Mouse (Mus musculus): ENCODE measurements around the gene Rnf141. TPM values are rescaled to one million over a fixed set of nuclear protein-coding genes. Genes with fewer than 3 reads are reported as not detected.

Gene Rnf141
- total RNA-seq, 2 experiments from 2014 or later: 17.6 to 20.4 TPM

DNA sequence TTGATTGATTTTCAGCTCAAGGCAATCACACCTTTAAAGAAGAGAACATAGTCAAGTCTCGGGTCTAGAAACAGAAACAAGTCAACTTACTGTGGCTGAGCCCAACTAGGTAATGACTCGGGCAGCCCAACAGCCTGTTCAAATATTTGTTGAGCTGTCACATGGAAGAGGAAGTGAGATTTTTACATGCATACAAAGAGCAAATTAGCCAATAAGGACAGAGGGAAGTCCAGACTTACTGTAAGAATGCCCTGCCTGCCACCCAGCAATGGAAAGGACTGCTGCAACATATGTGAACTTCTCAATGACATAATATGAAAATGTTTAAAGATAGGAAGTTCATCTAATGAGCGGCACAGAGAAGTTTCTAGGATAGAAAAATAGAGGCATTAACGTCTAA, 3.9 kb downstream of the Rnf141 start:
- DNase-seq: no peak
- intact Hi-C loops (cut with DNase I): no loop called here

- intact Hi-C loops (cut with DNase I): no loop called here
- DNase-seq: no peak
Measured at GRCm38 (mm10) chr7:110834522-110834921, 9.7 kb downstream of the Rnf141 start.

GRCm38 (mm10) chr7:110834018-110834417, 10.2 kb downstream of the Rnf141 start:
- intact Hi-C loops (cut with DNase I): no loop called here
- DNase-seq: no peak

GRCm38 (mm10) chr7:110833024-110833423, 11.2 kb downstream of the Rnf141 start:
- intact Hi-C loops (cut with DNase I): no loop called here
- no peak for DNase-seq

DNA sequence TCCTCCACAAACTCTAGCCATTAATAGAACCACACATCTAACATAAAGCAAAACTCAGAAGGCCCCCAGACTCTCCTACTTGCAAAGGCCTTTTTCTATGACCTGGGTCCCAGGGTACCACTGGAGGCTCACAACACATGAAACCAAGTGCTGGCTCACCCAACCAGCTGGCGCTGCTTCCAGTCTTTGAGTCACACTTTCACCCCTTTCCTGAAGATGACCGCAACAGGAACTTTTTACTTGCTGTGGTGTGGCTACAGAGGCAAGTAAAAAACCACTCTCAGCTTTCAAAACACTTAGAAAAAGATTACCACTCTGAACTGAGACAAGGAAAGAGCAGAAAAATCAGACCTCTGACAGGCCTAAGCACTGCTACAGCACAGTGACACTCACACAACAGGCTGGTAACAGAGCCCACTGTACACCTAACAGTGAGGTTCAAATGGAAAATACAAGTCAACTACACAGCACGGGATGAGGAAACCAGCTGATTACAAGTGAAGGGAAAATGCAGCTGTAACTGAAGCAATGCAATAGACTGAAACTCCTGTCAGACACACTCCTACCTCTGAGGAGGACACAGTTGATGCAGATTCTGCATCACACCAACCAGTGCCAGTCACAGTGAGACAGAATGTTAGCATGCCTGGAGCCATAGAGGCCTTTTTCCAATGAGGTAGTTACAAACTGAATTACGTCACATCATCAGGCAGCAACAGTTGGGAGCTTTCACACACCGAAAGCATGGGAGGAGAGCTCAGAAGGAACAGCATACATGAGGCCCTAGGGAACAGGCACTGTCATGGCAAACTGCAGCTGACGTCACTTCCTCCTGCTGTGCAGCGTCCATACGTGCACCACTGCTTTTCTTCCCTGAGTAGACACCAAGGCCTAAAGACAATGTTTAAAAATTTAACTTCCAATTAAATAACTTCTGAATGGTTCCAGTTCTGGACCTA, 20.0 kb downstream of the Rnf141 start:
- DNase-seq: no peak
- intact Hi-C loops (cut with DNase I): no loop called here

DNA sequence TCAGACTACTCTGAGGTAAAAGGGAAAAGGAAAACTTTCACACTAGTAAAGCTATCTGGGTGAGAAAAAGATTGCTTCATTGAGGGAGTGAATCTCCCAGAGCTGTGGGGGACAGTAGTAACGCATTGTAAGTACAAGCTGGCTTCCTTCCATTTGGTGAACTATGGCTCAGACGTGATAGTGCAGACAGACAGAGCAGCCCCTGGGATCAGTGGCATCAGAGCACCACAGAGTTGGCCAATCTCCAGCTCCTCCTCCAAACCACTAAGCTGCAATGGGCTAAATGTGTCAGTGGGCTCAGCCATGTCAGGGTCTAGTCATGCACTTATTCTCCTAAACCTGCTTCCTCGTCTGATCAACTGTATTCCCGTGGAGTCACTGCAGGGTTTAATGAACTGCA, 20.7 kb downstream of the Rnf141 start:
- no peak for DNase-seq
- intact Hi-C loops (cut with DNase I): no loop called here

DNA sequence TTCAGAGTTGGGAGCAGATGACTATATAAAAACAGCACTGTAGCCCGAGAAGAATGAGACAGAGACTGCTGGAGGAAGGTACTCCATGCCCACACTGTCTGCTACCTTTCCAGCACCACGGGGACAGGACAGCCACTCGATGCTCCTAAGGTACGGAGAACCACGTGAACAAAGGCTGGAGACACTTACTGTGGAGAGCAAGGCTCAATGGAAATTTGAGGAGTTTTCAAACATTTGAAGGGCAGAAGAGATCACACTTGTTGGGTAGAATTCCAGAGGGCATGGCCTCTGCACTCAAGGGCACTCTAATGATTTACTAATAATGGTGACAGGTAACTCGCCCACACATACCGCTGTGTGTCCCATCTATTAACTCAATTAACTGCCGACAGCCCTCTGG, 21.2 kb downstream of the Rnf141 start:
- no peak for DNase-seq
- intact Hi-C loops (cut with DNase I): no loop called here

- DNase-seq: no peak
Measured at GRCm38 (mm10) chr7:110822055-110822454, 22.2 kb downstream of the Rnf141 start.

GRCm38 (mm10) chr7:110821653-110822052, 22.6 kb downstream of the Rnf141 start:
- intact Hi-C loops (cut with DNase I): no loop called here
- DNase-seq: peak in 1 of 2 experiments; percentile 58

More at GRCm38 (mm10) chr7:110822055-110822454, 22.2 kb downstream of the Rnf141 start:
- intact Hi-C loops (cut with DNase I): no loop called here

DNA sequence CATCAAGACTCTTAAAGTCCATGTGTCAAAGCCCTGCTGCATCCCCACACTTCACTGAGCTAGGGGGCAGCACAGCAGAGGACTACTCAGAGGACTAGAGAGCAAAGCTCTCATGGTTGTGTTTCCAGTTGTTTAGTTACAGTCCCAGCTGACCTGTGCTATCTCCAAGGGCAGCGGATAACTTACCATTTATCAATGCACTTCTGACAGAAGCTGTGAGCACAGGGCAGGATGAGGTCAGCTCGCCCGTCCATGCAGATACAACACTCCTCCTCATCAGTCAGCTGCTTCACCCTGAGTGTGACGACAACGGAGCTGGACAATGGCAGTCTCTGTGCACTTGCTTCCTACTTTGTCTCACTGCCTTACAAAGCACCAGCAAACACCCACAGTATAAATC, 23.2 kb downstream of the Rnf141 start:
- intact Hi-C loops (cut with DNase I): no loop called here
- no peak for DNase-seq

DNA sequence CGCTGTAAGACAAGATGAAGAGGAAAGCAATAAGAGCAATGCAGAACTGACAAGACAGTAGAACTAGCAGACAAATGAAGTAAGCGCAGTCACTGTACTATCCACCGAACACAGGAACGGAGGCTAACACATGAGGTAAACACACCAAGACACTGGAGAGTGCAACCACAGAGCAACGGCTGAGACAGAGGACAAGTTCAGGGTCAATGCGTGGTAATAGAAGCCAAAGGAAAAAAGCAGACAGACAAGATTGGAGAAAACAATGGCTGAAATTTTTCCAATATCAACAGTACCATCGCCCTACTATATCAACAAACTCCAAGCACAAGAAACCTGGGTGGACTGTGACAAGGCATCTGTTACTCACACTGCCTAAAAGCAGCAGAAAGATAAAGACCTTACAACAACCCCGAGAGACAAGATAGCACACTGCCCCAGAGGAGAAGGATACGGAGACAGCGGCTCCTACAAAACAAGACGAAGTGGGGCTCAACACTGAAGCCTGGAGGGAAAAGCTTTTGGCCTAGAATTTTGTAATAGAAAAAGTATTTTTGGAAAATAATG, 25.4 kb downstream of the Rnf141 start:
- intact Hi-C loops (cut with DNase I): loop anchor here (5.0 kb wide), 2 partner anchors 108 to 128 kb away; no protein-coding TSS in a partner anchor
- DNase-seq: no peak

GRCm38 (mm10) chr7:110818206-110818605, 26.1 kb downstream of the Rnf141 start:
- peak in 1 of 2 experiments; percentile 60 for DNase-seq
- intact Hi-C loops (cut with DNase I): loop anchor here (5.0 kb wide), 2 partner anchors 109 to 129 kb away; no protein-coding TSS in a partner anchor

DNA sequence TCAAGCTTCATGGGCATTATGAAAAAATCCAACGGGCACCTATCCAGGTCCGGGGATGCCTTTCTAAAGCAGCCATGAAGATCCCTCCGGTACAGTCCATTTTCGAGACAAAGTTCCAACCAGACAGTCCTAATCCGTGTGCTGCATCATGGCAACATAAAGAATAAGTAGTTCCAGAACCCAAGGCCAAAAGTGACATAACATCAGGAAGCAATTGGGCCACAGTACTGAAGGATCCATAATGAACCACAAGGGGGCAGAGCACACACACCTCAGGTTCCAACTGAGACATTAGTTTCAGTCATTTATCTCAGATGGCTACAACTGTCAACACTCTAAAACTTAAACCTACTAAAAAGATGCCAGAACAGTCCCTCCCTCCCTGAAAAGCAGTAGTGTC, 28.2 kb downstream of the Rnf141 start:
- no peak for DNase-seq
- intact Hi-C loops (cut with DNase I): loop anchor here (1.0 to 5.0 kb wide), 3 partner anchors 111 to 199 kb away; no protein-coding TSS in a partner anchor

DNA sequence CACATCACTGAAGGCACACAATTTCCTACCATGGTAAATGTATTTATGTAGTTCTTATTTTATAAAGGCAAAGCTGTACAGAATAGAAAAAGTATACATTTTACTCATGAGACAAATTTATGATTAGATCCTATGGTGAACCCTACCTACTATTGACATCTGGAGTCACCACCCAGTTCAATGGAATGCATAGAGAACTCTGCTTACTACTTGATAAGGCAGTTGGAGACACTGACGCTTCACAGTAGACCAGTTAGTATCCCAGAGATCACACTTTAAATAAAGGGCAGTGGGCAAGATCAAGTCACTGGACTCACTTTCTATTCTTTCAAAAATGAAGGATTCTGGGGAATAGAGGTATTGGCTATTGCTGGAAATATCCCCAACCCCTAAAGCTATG, 30.3 kb downstream of the Rnf141 start:
- intact Hi-C loops (cut with DNase I): no loop called here
- no peak for DNase-seq

GRCm38 (mm10) chr7:110811529-110811928, 32.7 kb downstream of the Rnf141 start:
- intact Hi-C loops (cut with DNase I): no loop called here
- no peak for DNase-seq

DNA sequence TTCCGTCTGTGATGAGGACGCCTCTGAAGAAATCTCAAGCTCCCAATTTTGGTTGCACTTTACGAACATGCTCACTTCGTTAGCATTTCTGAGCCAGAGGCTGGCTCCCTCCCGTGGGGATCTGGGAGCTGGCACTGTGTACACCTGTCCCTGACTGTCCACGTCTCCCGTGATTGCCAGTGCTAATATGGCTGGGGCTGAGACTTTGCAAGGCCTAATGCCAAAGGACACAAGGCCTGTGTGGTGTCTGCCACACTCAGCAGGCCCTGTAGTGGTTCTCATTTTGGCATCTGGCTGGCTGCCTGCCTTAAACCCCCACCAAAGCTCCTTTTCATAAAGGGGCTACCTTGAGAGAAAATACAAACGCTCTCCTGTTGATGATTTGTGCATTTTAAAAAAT, 33.3 kb downstream of the Rnf141 start:
- no peak for DNase-seq
- intact Hi-C loops (cut with DNase I): no loop called here

GRCm38 (mm10) chr7:110809585-110810557, 34.4 kb downstream of the Rnf141 start:
- intact Hi-C loops (cut with DNase I): no loop called here
- DNase-seq: no peak

DNA sequence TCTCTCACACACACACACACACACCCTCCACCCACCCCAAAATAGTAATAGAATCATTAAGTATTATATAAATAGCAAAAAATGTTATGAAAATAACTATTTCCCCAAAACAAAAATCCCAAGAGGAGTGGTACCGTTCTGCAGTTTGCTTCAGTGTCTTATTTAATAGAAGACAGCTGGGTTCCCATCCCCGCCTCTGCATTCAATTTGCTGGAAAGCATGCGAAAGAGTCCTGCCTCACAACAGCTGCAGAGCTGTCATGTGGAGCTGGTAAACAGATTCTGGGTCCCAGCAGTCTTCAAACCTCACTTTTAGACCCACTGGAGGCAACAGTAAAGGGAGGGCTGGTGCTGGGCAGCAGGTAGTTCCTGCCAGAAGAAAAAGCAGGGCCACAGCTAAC, 35.3 kb downstream of the Rnf141 start:
- intact Hi-C loops (cut with DNase I): no loop called here
- DNase-seq: no peak

DNA sequence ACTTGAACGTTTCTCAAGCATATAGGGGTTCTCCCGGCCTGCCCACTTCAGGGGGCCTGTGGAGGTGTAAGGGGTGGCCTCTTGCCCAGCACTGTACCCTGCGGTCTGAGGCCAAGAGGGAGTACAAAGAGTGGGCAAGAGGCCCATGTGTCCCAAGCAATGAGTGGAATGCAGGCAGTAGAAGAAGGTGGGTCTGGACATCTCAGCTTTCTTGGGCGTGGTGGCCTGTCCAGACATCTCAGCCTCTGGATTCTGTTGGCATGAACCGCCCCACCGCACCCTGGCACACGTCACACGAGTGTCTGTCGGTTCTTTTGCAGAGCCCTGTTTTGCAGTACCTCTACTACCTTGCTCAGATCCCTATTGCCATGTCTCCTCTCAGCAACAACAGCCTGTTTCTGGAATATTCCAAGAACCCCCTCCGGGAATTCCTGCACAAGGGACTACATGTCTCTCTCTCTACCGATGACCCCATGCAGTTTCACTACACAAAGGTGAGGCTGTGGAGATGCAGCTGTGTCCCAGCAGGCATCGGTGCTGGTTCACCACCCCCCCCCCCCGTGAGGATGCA, 36.7 kb downstream of the Rnf141 start:
- intact Hi-C loops (cut with DNase I): no loop called here

DNA sequence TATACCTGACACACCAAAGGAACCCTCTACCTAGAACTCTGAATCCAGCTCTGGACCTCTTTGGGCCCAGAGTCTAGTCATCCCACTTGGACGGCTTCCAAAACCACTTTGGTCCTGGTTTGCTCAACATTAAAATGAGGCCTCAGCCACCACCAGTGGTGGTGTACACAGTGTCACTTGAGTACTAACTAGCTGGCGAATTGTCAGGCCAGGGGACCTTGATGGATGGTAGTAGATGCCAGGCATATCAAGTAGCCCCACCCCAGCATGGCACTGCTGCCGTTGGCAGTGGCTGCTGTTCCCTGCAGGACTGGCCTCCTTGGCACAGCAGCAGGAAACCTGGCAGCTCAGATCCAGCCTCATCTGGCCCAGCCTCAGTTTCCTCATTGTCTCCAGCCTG, 40.0 kb downstream of the Rnf141 start:
- peak in 1 of 2 experiments; percentile 38 for DNase-seq
- intact Hi-C loops (cut with DNase I): no loop called here

More for the DNA sequence above, 36.7 kb downstream of the Rnf141 start:
- no peak for DNase-seq

Data from gastrocnemius, postnatal 36 days (tissue).